Mouse (Mus musculus) hindbrain, embryonic 13.5 days (tissue): ENCODE results near the gene Anapc11. TPM values are rescaled to one million over a fixed set of nuclear protein-coding genes. Genes with fewer than 3 reads are reported as not detected.
"Not testable (repeated sequence)": the region's sequence is repeated elsewhere in the genome, so short reads cannot be mapped to it uniquely, and the experiment has no call there.

Source experiments
- ATAC-seq: fragments of 200-750 bp; cut with Nextera tagmentation; 2 replicates; pipeline ENCODE4 v1.8.0; 2017; ENCODE audit warnings: moderate TSS enrichment; ENCODE audit not compliant: low FRiP score
- H3K27ac ChIP-seq: fragments of 300-500 bp; sonication (generic); 2 replicates; pipeline ENCODE4 v1.5.1; 2015; ENCODE audit warnings: inconsistent platforms, mild to moderate bottlenecking, moderate library complexity
- H3K27me3 ChIP-seq: fragments of 300-500 bp; sonication (generic); 2 replicates; pipeline ENCODE4 v1.6.1; 2015; ENCODE audit warnings: mild to moderate bottlenecking, inconsistent platforms
- H3K36me3 ChIP-seq: fragments of 300-500 bp; sonication (generic); 2 replicates; pipeline ENCODE4 v1.6.1; 2015; ENCODE audit warnings: mild to moderate bottlenecking, inconsistent platforms
- H3K4me1 ChIP-seq: fragments of 300-500 bp; sonication (generic); replicated peaks from 2 replicates; pipeline ENCODE4 v1.6.1; 2015; ENCODE audit warnings: inconsistent platforms
- H3K4me2 ChIP-seq: fragments of 300-500 bp; sonication (generic); 2 replicates; pipeline ENCODE4 v1.6.1; 2015; ENCODE audit warnings: inconsistent platforms, mild to moderate bottlenecking, moderate library complexity
- H3K4me3 ChIP-seq: fragments of 300-500 bp; sonication (generic); 2 replicates; pipeline ENCODE4 v1.5.1; 2015; ENCODE audit warnings: mild to moderate bottlenecking, inconsistent platforms
- H3K9ac ChIP-seq: fragments of 300-500 bp; sonication (generic); 2 replicates; pipeline ENCODE4 v1.6.1; 2015; ENCODE audit warnings: mild to moderate bottlenecking, inconsistent platforms
- H3K9me3 ChIP-seq: fragments of 300-500 bp; sonication (generic); 2 replicates; pipeline ENCODE4 v1.6.1; 2016; ENCODE audit warnings: inconsistent platforms
- WGBS: fragments of 180-500 bp; shearing (Covaris S2); methylation state at CpG from one replicate; pipeline ENCODE4 v1.1.7; 2015; 5-methylcytosine and 5-hydroxymethylcytosine counted together
- polyA plus RNA-seq: library from polyadenylated mRNA; unstranded; fragments of >200 nt; fragmentation: Nextera tagmentation; extraction: Ambion mirVana; gene quantifications from 2 replicates; pipeline ENCODE4 v1.2.1, GENCODE M21; 2015

Anapc11 gene
- polyA plus RNA-seq, 1 experiment from 2014 or later = 192 TPM

DNA sequence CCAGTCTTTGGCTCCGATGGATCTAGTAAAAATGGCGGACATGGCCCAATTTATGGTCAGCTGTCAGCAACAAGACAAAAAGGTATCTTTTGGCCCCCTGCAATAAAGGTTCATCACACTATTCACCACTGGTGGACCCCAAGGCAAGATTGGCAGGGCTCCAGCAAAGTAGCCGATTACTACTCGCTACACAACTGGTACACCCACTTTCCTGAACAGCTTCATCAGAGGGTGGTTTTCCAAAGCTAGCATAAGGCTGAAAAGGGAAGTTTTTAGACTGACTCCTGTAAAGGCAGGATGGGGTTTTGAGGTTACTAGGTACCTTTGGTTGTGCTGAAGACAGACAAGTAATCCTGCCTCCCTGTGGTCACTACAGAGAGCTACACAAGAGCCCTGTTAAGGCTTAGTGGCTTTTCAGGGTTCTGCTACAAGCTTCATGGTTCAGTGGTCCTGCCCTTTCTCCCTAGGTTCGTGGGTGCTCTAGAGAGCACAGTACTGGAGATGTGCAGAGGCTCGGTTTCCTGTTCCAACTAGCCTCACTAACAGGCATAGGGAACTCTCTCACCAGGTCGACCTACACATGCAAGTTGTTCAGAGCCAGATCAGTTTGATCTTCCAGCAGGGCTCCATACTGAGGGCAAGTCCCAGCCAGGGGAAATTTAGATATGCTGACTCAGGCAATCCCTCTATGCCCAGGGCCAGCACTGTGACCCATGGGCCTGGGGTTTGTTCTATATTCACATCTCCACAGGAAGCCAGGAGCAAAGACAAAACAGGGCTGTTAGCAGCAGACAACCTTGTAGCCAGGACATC is 20.8 kb upstream of the Anapc11 start:
- H3K36me3 ChIP-seq = peaks cover 31% of the 10 kb centered on the region
- H3K27ac ChIP-seq = 0 out of 2 replicates have a peak overlapping the region, but pooled peaks have one; percentile 35
- 84% methylated on average over 7 of the region's 7 CpGs for WGBS

DNA sequence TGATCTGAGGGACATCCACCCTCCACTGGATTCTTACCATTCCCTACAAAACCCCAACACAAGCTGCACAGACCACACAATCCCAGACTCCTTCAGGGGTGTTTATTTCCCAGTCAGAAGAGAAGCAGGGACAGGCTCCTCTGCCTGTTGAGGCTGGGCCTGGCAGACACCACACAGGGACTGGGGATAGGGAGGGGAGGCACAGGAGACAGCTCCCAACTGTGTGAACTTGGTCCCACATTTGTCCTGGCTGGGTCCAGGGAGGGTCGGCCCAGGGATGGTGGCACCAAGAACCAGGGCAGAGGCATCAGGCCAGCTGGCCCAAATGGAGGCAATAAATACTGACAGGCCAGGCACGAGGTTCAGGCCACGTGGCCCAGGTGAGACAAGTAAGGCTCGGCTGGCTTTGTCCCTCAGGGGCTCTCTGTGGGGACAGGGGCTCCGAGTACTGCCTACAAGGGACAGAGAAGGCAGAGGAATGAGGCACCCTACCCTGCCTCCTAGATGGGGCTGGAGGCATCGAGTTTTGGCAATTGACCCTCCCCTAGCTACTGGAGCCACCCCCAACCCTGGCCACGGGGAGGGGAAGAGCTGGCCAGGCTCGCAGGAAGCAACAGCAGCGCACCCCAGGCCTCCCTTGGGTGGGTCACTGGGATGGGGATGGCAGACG is 20.1 kb upstream of the Anapc11 start:
- 89% methylated on average over 10 of the region's 10 CpGs for WGBS
- no peak for ATAC-seq
- Histone ChIP-seq H3K27ac (0 out of 2 replicates have a peak overlapping the region, but pooled peaks have one; percentile 35), H3K36me3 (peaks cover 31% of the 10 kb centered on the region), H3K9ac (0 out of 2 replicates have a peak overlapping the region, but pooled peaks have one; percentile 97), H3K4me3 (no peak overlapping the region), H3K4me1 (peaks cover 44% of the 10 kb centered on the region), H3K9me3 (no peaks in the 10 kb centered on the region), H3K4me2 (no peak overlapping the region), H3K27me3 (no peaks in the 10 kb centered on the region)

More for the DNA sequence above, 20.8 kb upstream of the Anapc11 start:
- no peak overlapping the region for H3K4me3 ChIP-seq
- H3K9me3 ChIP-seq = no peaks in the 10 kb centered on the region
- H3K4me1 ChIP-seq = peaks cover 41% of the 10 kb centered on the region
- no peak overlapping the region for H3K9ac ChIP-seq
- H3K4me2 ChIP-seq = no peak overlapping the region
- ATAC-seq = no peak
- H3K27me3 ChIP-seq = no peaks in the 10 kb centered on the region

DNA sequence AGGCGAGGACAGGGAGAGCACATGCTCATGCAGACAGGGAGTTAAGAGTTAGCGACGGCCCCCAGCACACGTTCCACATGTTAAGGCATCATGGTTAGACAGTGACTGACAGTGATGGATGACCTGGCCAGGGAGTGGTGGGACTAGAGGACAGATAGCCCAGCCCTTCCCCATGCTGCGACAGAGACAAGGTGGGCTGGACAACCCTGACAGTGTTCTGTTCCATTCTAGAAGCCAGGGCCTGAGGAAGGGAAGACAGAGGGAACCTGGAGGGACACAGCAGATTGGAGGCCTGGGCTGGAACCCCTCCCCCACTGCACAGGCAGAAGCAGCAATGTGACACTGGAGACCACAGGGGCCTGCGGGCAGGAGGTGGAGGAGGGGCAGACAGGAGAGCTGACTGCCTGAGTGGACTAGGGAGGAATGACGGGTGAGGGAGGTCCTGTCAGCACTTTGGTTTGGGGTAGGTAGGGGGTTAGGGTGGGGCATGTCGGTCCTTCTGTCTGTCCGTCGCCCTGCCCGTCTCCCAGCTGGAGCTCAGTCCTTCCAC is 19.5 kb upstream of the Anapc11 start:
- H3K36me3 ChIP-seq = peaks cover 31% of the 10 kb centered on the region
- no peak overlapping the region for H3K27ac ChIP-seq
- H3K9ac ChIP-seq = peak overlapping the region; percentile 97
- 0 out of 2 replicates have a peak, but pooled peaks cover under 1% of the 10 kb centered on the region for H3K9me3 ChIP-seq
- 0 out of 2 replicates have a peak overlapping the region, but pooled peaks have one; percentile 95 for H3K4me2 ChIP-seq
- H3K4me3 ChIP-seq = no peak overlapping the region
- no peaks in the 10 kb centered on the region for H3K27me3 ChIP-seq
- no peak for ATAC-seq
- WGBS = 84% methylated on average over 11 of the region's 11 CpGs
- H3K4me1 ChIP-seq = peaks cover 42% of the 10 kb centered on the region

DNA sequence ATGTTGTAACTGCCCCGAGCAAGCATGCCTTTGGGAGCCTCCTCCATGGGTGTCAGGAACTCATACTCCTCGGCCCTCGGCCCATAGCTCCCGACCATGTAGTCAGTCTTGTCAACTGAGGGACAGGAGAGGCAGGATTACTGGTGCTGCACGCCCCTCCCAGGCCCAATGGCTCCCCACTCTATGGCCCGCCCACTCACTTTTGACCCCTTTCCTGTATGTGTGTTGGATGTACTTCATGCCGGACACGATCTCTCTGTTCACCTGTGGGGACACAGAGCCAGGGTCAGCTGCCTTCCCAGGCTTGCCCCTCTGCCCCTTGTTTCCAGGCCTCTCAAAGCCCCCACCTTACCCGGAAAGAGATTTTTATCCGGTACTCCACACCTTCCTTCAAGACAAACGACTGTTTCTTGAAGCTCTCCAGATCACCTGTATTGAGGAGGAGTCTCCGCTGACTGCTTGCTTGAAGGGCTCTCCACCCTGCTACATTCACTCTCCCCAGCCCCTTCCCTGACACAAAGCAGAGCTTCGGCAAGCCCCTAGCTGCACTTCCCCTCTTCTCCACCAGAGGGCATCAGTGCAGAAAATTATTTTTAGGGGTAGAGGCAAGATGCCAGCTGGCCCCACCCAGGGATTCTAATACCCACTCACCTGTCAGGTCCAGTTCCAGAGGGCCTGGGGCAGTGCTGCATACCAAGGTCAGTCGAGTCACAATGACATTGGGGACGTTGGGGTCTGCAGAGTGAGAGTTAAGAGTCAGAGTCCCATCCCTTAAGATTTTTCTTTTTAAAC is 18.7 kb upstream of the Anapc11 start:
- H3K4me1 ChIP-seq = peaks cover 34% of the 10 kb centered on the region
- H3K27me3 ChIP-seq = no peaks in the 10 kb centered on the region
- ATAC-seq = no peak
- H3K9me3 ChIP-seq = peaks cover 4% of the 10 kb centered on the region; the same call in 1 of the 2 replicates
- WGBS = 64% methylated on average over 15 of the region's 15 CpGs
- H3K4me3 ChIP-seq = peak overlapping the region; percentile 92
- peaks cover 34% of the 10 kb centered on the region for H3K36me3 ChIP-seq
- peak overlapping the region; percentile 98 for H3K27ac ChIP-seq
- peak overlapping the region; percentile 97 for H3K9ac ChIP-seq
- peak overlapping the region; percentile 95 for H3K4me2 ChIP-seq

DNA sequence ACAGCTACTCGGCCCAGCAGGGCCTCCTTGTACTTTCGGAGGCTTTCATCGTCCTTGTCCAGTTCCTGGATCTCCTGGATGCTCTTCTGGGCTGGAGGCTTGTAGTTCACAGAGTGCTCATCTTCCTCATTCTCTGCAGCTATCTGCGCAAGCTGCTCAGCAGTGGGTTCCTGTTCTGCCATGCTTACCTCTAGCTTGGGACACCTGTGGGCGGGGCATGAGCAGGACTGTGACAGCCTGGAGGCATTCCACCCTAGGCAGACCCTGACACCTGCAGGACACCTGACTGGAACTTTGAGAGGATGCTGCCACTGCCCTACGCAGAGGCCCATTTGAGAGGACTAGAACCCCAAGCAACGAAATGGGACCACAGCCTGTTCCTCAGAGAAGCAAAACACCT is 18.0 kb upstream of the Anapc11 start:
- Histone ChIP-seq H3K4me2 (peak overlapping the region; percentile 95), H3K27ac (peak overlapping the region; percentile 98), H3K9ac (peak overlapping the region; percentile 97), H3K4me3 (peak overlapping the region; percentile 92), H3K9me3 (peaks cover 4% of the 10 kb centered on the region; the same call in 1 of the 2 replicates), H3K4me1 (peaks cover 31% of the 10 kb centered on the region), H3K27me3 (no peaks in the 10 kb centered on the region), H3K36me3 (peaks cover 38% of the 10 kb centered on the region)
- no peak for ATAC-seq
- 60% methylated on average over 7 of the region's 7 CpGs for WGBS

DNA sequence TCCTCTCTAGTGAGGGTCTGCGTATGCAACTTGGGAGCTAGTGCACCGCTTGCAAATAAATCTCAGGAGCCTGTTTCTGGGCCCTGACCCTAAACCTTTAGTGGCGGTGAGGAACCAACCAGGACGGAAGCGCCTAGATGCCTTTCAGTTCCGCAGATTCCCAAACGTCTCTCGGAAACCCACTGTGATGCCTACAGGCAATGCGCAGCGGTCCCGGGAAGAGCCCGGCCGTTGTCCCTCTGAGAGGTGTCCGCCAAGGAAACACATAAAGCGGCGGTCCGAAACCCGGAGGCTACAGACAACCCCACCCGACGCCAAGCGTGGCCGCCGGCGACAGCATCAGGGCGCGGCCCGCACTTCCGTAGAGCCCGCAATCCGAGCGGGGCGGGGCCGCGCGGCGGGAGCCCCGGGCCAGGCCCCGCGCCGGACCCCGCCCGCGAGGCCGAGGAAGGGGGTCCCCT is 17.3 kb upstream of the Anapc11 start:
- Histone ChIP-seq H3K4me3 (peak overlapping the region; percentile 92), H3K9ac (peak overlapping the region; percentile 97)

DNA sequence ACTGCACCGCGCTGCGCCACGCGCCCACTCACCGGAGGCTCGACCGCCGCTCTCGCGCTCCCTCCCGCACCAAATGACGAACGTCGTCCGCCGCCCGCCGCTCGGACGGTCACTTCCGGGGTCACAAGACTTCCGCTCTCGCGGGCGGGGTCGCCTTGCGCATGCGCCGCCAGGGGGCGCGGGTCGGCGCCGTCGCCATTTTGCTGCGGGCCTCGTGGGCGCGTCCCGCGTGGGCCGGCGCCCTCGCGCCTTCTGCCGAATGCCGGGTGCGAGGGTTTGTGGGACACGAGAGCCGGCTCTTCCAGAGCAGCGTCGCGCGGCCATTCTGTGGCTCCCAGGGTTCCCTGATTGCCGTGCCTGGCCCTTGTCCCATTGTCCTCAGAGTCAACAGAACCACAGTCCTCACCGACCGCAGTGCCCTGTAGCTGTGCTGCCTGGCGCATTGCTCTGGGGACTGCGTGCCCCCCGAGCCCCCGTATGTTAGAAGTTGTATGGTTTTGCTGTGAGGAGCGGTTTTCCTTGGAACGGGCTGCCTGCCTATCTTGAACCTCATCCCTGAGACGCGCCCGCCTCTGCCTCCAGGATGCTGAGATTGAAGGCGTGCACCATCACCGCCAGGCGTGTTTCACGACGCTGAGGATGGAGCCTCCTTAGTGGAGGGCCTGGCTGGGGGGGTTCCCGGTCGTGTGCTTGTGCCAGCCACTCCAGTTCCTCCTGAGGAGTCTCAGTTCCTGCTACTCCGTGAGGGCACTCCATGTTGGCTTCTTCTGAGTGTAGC is 16.5 kb upstream of the Anapc11 start, which contains the start of gene Arhgdia:
Gene Arhgdia (minus strand): TSS at position 135 of the 778 bp plus-strand sequence.
- ATAC-seq = peak; percentile 72
- H3K9ac ChIP-seq = peak within 1 kb of the TSS; percentile 97
- H3K4me1 ChIP-seq = peaks cover 31% of the 10 kb centered on the region
- H3K27ac ChIP-seq = peak within 1 kb of the TSS; percentile 98
- peaks cover 53% of the 10 kb centered on the region for H3K36me3 ChIP-seq
- 5% methylated on average over 74 of the region's 75 CpGs for WGBS
- H3K4me2 ChIP-seq = peak within 1 kb of the TSS; percentile 95
- no peaks in the 10 kb centered on the region for H3K27me3 ChIP-seq
- peak within 1 kb of the TSS; percentile 92 for H3K4me3 ChIP-seq
- peaks cover 4% of the 10 kb centered on the region; the same call in 1 of the 2 replicates for H3K9me3 ChIP-seq

More for the DNA sequence above, 17.3 kb upstream of the Anapc11 start:
- ATAC-seq = peak; percentile 21; the same call in 1 of the 2 replicates
- H3K4me2 ChIP-seq = peak overlapping the region; percentile 95
- peaks cover 45% of the 10 kb centered on the region for H3K36me3 ChIP-seq
- H3K27me3 ChIP-seq = no peaks in the 10 kb centered on the region
- peak overlapping the region; percentile 98 for H3K27ac ChIP-seq
- peaks cover 31% of the 10 kb centered on the region for H3K4me1 ChIP-seq
- WGBS = 0% methylated on average over 35 of the region's 44 CpGs
- H3K9me3 ChIP-seq = peaks cover 4% of the 10 kb centered on the region; the same call in 1 of the 2 replicates

DNA sequence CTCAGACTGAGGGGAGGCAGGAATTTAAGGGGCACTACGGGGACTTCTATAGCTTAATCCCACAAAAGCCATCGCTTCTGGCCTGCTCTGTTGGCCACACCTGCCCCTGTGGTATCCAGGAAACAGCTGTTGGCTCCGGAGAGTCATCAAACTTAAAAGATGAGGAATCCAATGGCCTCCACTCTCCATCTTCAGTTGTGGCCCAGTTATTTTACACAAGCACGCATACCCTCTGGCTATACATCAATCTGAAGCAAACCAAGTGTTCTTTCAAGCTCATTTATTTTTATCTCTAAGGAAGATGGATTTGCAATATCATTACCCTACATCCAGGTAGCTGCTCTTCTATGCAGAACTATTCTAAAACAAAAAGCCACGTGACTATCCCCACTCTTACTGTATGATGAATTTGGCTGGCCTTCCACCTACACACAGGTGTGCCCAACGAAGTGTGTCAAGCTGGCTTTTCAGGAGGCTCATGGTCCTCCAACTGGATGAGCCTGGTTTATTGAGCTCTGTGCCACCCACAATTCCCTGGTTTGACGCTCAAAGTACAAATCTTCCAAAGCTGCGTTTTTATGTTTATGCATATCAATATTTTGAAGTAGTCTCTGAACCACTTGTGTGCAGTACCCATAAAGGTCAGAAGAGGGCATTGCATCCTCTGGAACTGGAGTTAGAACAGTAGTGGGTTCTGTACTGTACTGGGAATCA is 15.8 kb upstream of the Anapc11 start:
- Histone ChIP-seq H3K27ac (peak overlapping the region; percentile 98), H3K4me2 (peak overlapping the region; percentile 95), H3K36me3 (peaks cover 55% of the 10 kb centered on the region), H3K4me1 (peaks cover 31% of the 10 kb centered on the region), H3K9me3 (peaks cover 4% of the 10 kb centered on the region; the same call in 1 of the 2 replicates), H3K4me3 (peak overlapping the region; percentile 92), H3K27me3 (no peaks in the 10 kb centered on the region), H3K9ac (peak overlapping the region; percentile 97)
- no peak for ATAC-seq
- WGBS = 73% methylated on average over 8 of the region's 8 CpGs

DNA sequence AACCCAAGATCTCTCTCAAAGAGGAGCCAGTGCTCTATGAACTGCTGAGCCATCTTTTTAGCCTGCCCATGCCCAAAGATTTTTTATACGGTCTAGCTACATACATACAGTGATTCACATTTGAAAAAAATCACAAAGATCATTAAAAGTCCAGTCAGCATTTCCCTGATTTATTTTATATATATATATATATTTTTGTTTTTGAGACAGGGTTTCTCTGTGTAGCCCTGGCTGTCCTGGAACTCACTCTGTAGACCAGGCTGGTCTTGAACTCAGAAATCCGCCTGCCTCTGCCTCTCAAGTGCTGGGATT is 15.3 kb upstream of the Anapc11 start:
- not testable (repeated sequence) for H3K9me3 ChIP-seq, H3K9ac ChIP-seq, H3K27me3 ChIP-seq, H3K4me3 ChIP-seq, H3K4me2 ChIP-seq, ATAC-seq
- Histone ChIP-seq H3K4me1 (peaks cover 31% of the 10 kb centered on the region), H3K27ac (peak overlapping the region; percentile 98; the same call in 1 of the 2 replicates), H3K36me3 (peaks cover 55% of the 10 kb centered on the region)
- WGBS = 86% methylated on average over 2 of the region's 2 CpGs

DNA sequence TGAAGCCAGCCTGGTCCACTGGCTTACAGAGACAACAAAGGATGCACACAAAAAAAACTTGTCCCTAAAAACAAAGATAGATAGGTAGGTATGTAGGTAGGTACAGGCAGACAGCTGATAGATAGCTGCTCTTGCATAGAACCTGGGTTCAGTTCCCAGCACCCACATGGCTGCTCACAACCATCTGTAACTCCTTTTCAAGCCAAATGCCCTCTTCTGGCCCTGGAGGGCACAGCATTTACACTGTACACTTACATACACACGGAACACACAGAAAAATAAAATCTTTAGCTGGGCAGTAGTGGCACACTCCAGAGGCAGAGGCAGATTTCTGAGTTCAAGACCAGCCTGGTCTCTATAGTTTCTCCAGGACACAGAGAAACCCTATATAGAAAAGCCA is 14.3 kb upstream of the Anapc11 start:
- H3K4me2 ChIP-seq = no peak overlapping the region
- H3K9ac ChIP-seq = no peak overlapping the region
- 88% methylated on average over 1 of the region's 1 CpGs for WGBS

More for the DNA sequence above, 14.3 kb upstream of the Anapc11 start:
- peaks cover 4% of the 10 kb centered on the region; the same call in 1 of the 2 replicates for H3K9me3 ChIP-seq
- no peak for ATAC-seq
- no peak overlapping the region for H3K27ac ChIP-seq
- H3K4me3 ChIP-seq = no peak overlapping the region
- peaks cover 53% of the 10 kb centered on the region for H3K36me3 ChIP-seq
- no peaks in the 10 kb centered on the region for H3K27me3 ChIP-seq
- H3K4me1 ChIP-seq = peaks cover 27% of the 10 kb centered on the region
